Comparison of ENCODE assay signal across 14 mouse cellular contexts in genomic region chr2:145522017-145522416, GRCm38 (mm10).
DNase-seq lines count a peak whose midpoint lies in the region; ATAC-seq and TF ChIP-seq lines count a peak whose summit lies in the region.
"Had no signal": no experiment of that assay in that cellular context is flagged by ENCODE, and none has a peak within 500 bp of the region (broad histone marks: within the 10 kb centered on the region; RNA-seq: fewer than 3 reads in every experiment).

No protein-coding gene starts in this region.

- no peak for DNase-seq in forebrain, embryonic 10.5 days (ENCODE audit: extremely low spot score, low spot score)
- peak; percentile 30 for DNase-seq in midbrain, embryonic 14.5 days
- no peak for DNase-seq in midbrain, embryonic 10.5 days (ENCODE audit: low spot score)
- DNase-seq in cerebellum, postnatal 14 days = peak; percentile 62 to 84
- DNase-seq in stomach, postnatal 0 days (ENCODE audit: low spot score) = no peak
- DNase-seq in urinary bladder, postnatal 4 days (ENCODE audit: low spot score in 2 of 2) = no peak
- DNase-seq: thymus, adult 2 months had no signal

- no peak for TF ChIP-seq EP300 in stomach, postnatal 0 days (optimal IDR thresholded peaks at IDR 0.05)

- 32% methylated on average over 3 of the region's 3 CpGs for WGBS in forebrain, embryonic 15.5 days
- WGBS in forebrain, embryonic 10.5 days = 78% methylated on average over 3 of the region's 3 CpGs
- WGBS in midbrain, embryonic 14.5 days = 53% methylated on average over 3 of the region's 3 CpGs
- 77% methylated on average over 3 of the region's 3 CpGs for WGBS in midbrain, embryonic 10.5 days
- WGBS in stomach, postnatal 0 days = 62% methylated on average over 3 of the region's 3 CpGs

- no peaks in the 10 kb centered on the region for H3K27me3 ChIP-seq in forebrain, embryonic 15.5 days
- H3K27me3 ChIP-seq in forebrain, embryonic 10.5 days (ENCODE audit: poor library complexity, severe bottlenecking) = no peaks in the 10 kb centered on the region
- H3K27me3 ChIP-seq in midbrain, embryonic 14.5 days (ENCODE audit: control insufficient read depth, insufficient read depth, low read length) = no peaks in the 10 kb centered on the region
- H3K27me3 ChIP-seq in midbrain, embryonic 10.5 days (ENCODE audit: low read depth, poor library complexity, severe bottlenecking) = no peaks in the 10 kb centered on the region
- H3K27me3 ChIP-seq in stomach, postnatal 0 days (ENCODE audit: control insufficient read depth, insufficient read depth, low read length) = no peaks in the 10 kb centered on the region
- H3K27me3 ChIP-seq: embryonic facial prominence, embryonic 15.5 days; hindbrain, embryonic 15.5 days; kidney, embryonic 15.5 days; limb, embryonic 12.5 days had no signal

- no peaks in the 10 kb centered on the region for H3K36me3 ChIP-seq in forebrain, embryonic 15.5 days
- H3K36me3 ChIP-seq in forebrain, embryonic 10.5 days (replicated peaks) = no peaks in the 10 kb centered on the region
- H3K36me3 ChIP-seq in midbrain, embryonic 14.5 days (ENCODE audit: control insufficient read depth, insufficient read depth, low read length) = no peaks in the 10 kb centered on the region
- H3K36me3 ChIP-seq in midbrain, embryonic 10.5 days = no peaks in the 10 kb centered on the region
- H3K36me3 ChIP-seq in stomach, postnatal 0 days (ENCODE audit: control insufficient read depth, insufficient read depth, low read length) = no peaks in the 10 kb centered on the region
- H3K36me3 ChIP-seq: embryonic facial prominence, embryonic 15.5 days; hindbrain, embryonic 15.5 days; kidney, embryonic 15.5 days; limb, embryonic 12.5 days had no signal

- no peak overlapping the region for H3K9ac ChIP-seq in forebrain, embryonic 15.5 days (replicated peaks)
- no peak overlapping the region for H3K9ac ChIP-seq in midbrain, embryonic 14.5 days (replicated peaks; ENCODE audit: low read length)
- H3K9ac ChIP-seq in stomach, postnatal 0 days (ENCODE audit: low read length) = no peak overlapping the region
- H3K9ac ChIP-seq: embryonic facial prominence, embryonic 15.5 days; hindbrain, embryonic 15.5 days; kidney, embryonic 15.5 days; limb, embryonic 12.5 days had no signal

- H3K4me2 ChIP-seq in forebrain, embryonic 15.5 days (replicated peaks) = no peak overlapping the region
- H3K4me2 ChIP-seq in midbrain, embryonic 14.5 days (ENCODE audit: low read length) = no peak overlapping the region
- H3K4me2 ChIP-seq in stomach, postnatal 0 days (replicated peaks; ENCODE audit: low read depth) = no peak overlapping the region
- H3K4me2 ChIP-seq: embryonic facial prominence, embryonic 15.5 days; hindbrain, embryonic 15.5 days; kidney, embryonic 15.5 days; limb, embryonic 12.5 days had no signal

- H3K4me1 ChIP-seq in forebrain, embryonic 15.5 days = peaks cover 18% of the 10 kb centered on the region
- H3K4me1 ChIP-seq in forebrain, embryonic 10.5 days = no peaks in the 10 kb centered on the region
- H3K4me1 ChIP-seq in midbrain, embryonic 14.5 days (ENCODE audit: control insufficient read depth, insufficient read depth, low read length) = no peaks in the 10 kb centered on the region
- H3K4me1 ChIP-seq in midbrain, embryonic 10.5 days = no peaks in the 10 kb centered on the region
- H3K4me1 ChIP-seq in stomach, postnatal 0 days (replicated peaks; ENCODE audit: control insufficient read depth, insufficient read depth) = no peaks in the 10 kb centered on the region
- H3K4me1 ChIP-seq: embryonic facial prominence, embryonic 15.5 days; kidney, embryonic 15.5 days; limb, embryonic 12.5 days had no signal

- H3K27ac ChIP-seq in forebrain, embryonic 15.5 days (replicated peaks) = peak overlapping the region; percentile 45; the same call in 1 of the 2 replicates
- no peak overlapping the region for H3K27ac ChIP-seq in forebrain, embryonic 10.5 days
- H3K27ac ChIP-seq in midbrain, embryonic 14.5 days (replicated peaks; ENCODE audit: low read depth, low read length) = no peak overlapping the region
- no peak overlapping the region for H3K27ac ChIP-seq in midbrain, embryonic 10.5 days (replicated peaks)
- no peak overlapping the region for H3K27ac ChIP-seq in stomach, postnatal 0 days (replicated peaks)
- H3K27ac ChIP-seq: embryonic facial prominence, embryonic 15.5 days; hindbrain, embryonic 15.5 days; kidney, embryonic 15.5 days; limb, embryonic 12.5 days had no signal

- no peak for TF ChIP-seq CTCF in stomach, postnatal 0 days (IDR thresholded peaks at IDR 0.05; ENCODE audit: low read depth)

- peak; percentile 72 for ATAC-seq in forebrain, embryonic 15.5 days (replicated peaks)
- ATAC-seq in midbrain, embryonic 14.5 days (ENCODE audit: low FRiP score, low TSS enrichment) = no peak
- ATAC-seq in CD4-positive, CD25-positive, alpha-beta regulatory T cell, adult 4 months = no peak
- no peak for ATAC-seq in stomach, postnatal 0 days (ENCODE audit: low FRiP score, low TSS enrichment)

- H3K4me3 ChIP-seq in forebrain, embryonic 15.5 days = no peak overlapping the region
- H3K4me3 ChIP-seq in forebrain, embryonic 10.5 days = no peak overlapping the region
- H3K4me3 ChIP-seq in midbrain, embryonic 14.5 days (replicated peaks; ENCODE audit: low read depth, low read length) = no peak overlapping the region
- no peak overlapping the region for H3K4me3 ChIP-seq in midbrain, embryonic 10.5 days
- H3K4me3 ChIP-seq in stomach, postnatal 0 days (ENCODE audit: low read depth, low read length) = no peak overlapping the region
- H3K4me3 ChIP-seq: embryonic facial prominence, embryonic 15.5 days; hindbrain, embryonic 15.5 days; kidney, embryonic 15.5 days; limb, embryonic 12.5 days; myocyte had no signal

- no peaks in the 10 kb centered on the region for H3K9me3 ChIP-seq in forebrain, embryonic 15.5 days
- no peaks in the 10 kb centered on the region for H3K9me3 ChIP-seq in forebrain, embryonic 10.5 days
- no peaks in the 10 kb centered on the region for H3K9me3 ChIP-seq in midbrain, embryonic 14.5 days (ENCODE audit: control insufficient read depth, low read length)
- H3K9me3 ChIP-seq in midbrain, embryonic 10.5 days (replicated peaks) = no peaks in the 10 kb centered on the region
- no peaks in the 10 kb centered on the region for H3K9me3 ChIP-seq in stomach, postnatal 0 days (ENCODE audit: control insufficient read depth, low read length)
- H3K9me3 ChIP-seq: embryonic facial prominence, embryonic 15.5 days; hindbrain, embryonic 15.5 days; kidney, embryonic 15.5 days; limb, embryonic 12.5 days had no signal

Comparison
In these comparisons a context has a peak if more than half of its experiments do, and no peak if none do; other contexts are left out.
1. DNase-seq: peak in midbrain, embryonic 14.5 days (single experiment) and cerebellum, postnatal 14 days (2 of 2); none in forebrain, embryonic 10.5 days (single experiment), midbrain, embryonic 10.5 days (single experiment), stomach, postnatal 0 days (single experiment) and urinary bladder, postnatal 4 days (0 of 2).